13 mouse cellular contexts compared by ENCODE assay signal in the genomic region with DNA sequence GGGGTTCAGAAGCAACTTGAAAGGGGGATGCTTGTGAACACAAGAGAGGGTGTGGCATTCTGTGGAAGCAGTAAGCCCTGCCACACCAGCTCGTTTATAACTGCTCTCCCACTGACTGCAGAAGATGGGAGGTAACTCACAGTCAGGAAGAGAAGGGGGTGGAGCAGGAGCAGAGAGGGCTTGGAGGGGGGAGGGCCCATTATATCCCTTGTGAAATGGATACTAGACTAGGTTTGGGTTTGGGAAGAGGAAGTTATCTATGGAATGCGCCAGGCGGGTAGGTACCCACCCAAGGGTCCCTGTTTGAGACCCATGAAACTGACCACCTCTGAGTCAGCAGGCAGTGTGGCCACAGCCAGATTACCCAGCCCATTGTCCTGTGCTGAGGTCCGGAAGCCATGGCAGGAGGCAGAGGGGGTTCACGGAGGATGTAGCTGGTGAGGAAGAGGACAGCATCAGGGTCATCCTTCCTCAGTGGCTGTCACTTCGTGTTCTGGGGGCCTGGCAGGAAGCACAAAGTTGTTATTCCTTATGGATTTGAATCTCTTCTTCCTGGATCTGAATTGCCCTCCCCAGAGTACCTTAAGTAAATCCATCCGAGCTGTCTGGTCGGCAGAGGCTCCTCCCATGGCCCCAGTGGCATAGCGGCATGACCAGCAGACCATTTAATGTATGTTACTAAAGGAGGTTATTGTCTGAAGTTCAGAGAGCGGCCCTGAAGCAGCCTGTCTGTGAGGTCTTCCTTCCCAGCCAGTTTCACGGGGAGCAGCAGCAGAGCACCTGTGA. TPM values are rescaled to one million over a fixed set of nuclear protein-coding genes. Genes with fewer than 3 reads are reported as not detected.
A peak's percentile ranks its signal among the peaks of the same experiment; 100 is the strongest.
DNase-seq lines count a peak whose midpoint lies in the region; ATAC-seq and TF ChIP-seq lines count a peak whose summit lies in the region.
"Had no signal": no experiment of that assay in that cellular context is flagged by ENCODE, and none has a peak within 500 bp of the region (broad histone marks: within the 10 kb centered on the region; RNA-seq: fewer than 3 reads in every experiment).

No protein-coding gene starts in this region.

- H3K4me1 ChIP-seq in kidney, embryonic 15.5 days = peaks cover 23% of the 10 kb centered on the region

- H3K27ac ChIP-seq in kidney, embryonic 15.5 days = peak overlapping the region; percentile 74
- H3K27ac ChIP-seq: gastrocnemius, adult 2 months; limb, embryonic 12.5 days had no signal

- TF ChIP-seq CTCF in C2C12 (IDR thresholded peaks at IDR 0.05; ENCODE audit: control insufficient read depth, insufficient read depth, insufficient read length) = no peak

- peak overlapping the region; percentile 16; the same call in 1 of the 2 replicates for H3K4me3 ChIP-seq in kidney, embryonic 15.5 days (replicated peaks)
- peak overlapping the region; percentile 21 for H3K4me3 ChIP-seq in C2C12 (ENCODE audit: insufficient read depth, poor library complexity, severe bottlenecking)
- H3K4me3 ChIP-seq: erythroblast, embryonic 14.5 days; gastrocnemius, adult 2 months; limb, embryonic 12.5 days had no signal

- peaks cover 81% of the 10 kb centered on the region for H3K79me2 ChIP-seq in C2C12 (ENCODE audit: control insufficient read depth, insufficient read depth)

- H3K4me2 ChIP-seq in kidney, embryonic 15.5 days = peak overlapping the region; percentile 51
- H3K4me2 ChIP-seq: limb, embryonic 12.5 days had no signal

- 0 out of 2 replicates have a peak overlapping the region, but pooled peaks have one; percentile 23 for H3K9ac ChIP-seq in kidney, embryonic 15.5 days
- H3K9ac ChIP-seq: limb, embryonic 12.5 days had no signal

- peaks cover 47% of the 10 kb centered on the region for H3K79me3 ChIP-seq in C2C12 (ENCODE audit: low read depth)

- H3ac ChIP-seq in C2C12 (ENCODE audit: control insufficient read depth, insufficient read length, low read depth) = peak overlapping the region; percentile 60

- no peaks in the 10 kb centered on the region for H3K36me3 ChIP-seq in kidney, embryonic 15.5 days
- H3K36me3 ChIP-seq in C2C12 (ENCODE audit: control insufficient read depth, insufficient read depth) = peaks cover 37% of the 10 kb centered on the region
- H3K36me3 ChIP-seq: limb, embryonic 12.5 days had no signal

- peak; percentile 63 for ATAC-seq in kidney, embryonic 15.5 days (replicated peaks; ENCODE audit: low FRiP score)
- peak; percentile 48 for ATAC-seq in granulocyte monocyte progenitor cell, adult 5-6 weeks (replicated peaks; ENCODE audit: poor library complexity, severe bottlenecking)
- ATAC-seq in frontal cortex, adult (ENCODE audit: low TSS enrichment) = no peak

- DNase-seq in kidney, postnatal 36 days = no peak
- DNase-seq in 3T3-L1 (ENCODE audit: low read depth, low spot score) = peak; percentile 45
- DNase-seq in cerebellum, postnatal 14 days = no peak
- DNase-seq: cerebellum, adult 2 months; right cerebral cortex, postnatal 4 days; thymus, adult 18-20 months had no signal

- no peaks in the 10 kb centered on the region for H3K9me3 ChIP-seq in kidney, embryonic 15.5 days (replicated peaks)
- H3K9me3 ChIP-seq: limb, embryonic 12.5 days had no signal

- 21% methylated on average over 11 of the region's 11 CpGs for WGBS in kidney, embryonic 15.5 days

- no peaks in the 10 kb centered on the region for H3K27me3 ChIP-seq in kidney, embryonic 15.5 days
- no peaks in the 10 kb centered on the region for H3K27me3 ChIP-seq in C2C12 (ENCODE audit: control insufficient read depth, insufficient read depth, insufficient read length)

TF ChIP-seq in C2C12, 6 proteins besides CTCF, POLR2A, EP300 and RAD21:
- TF ChIP-seq FOSL1 (IDR thresholded peaks at IDR 0.05; ENCODE audit: insufficient read depth, low read length, poor library complexity, severe bottlenecking) = peak; percentile 53
- peak; percentile 32 for TF ChIP-seq MAX (IDR thresholded peaks at IDR 0.05)
- no peak for TF ChIP-seq CEBPB (IDR thresholded peaks at IDR 0.05; ENCODE audit: low read depth)
TF ChIP-seq in C2C12: peak in this region for 2.

RNA-seq across cellular contexts. Expression of gene Synj2, which starts 46.4 kb away (rescaled TPM):
- 3.2 and 3.8 TPM in 2 replicates for polyA plus RNA-seq in kidney, embryonic 15.5 days (2015; fragmentation: Nextera tagmentation; extraction: Ambion mirVana)
- 30.9 TPM for polyA plus RNA-seq in C2C12 (2012; fragmentation: generic; extraction: Trizol)
- 11.2 and 14.4 TPM in 2 replicates for total RNA-seq in granulocyte monocyte progenitor cell, adult 5-6 weeks (2014; fragmentation: Nextera tagmentation)
- total RNA-seq in granulocyte monocyte progenitor cell, adult 5-6 weeks (2017) = 9.3 and 11.6 TPM in 2 replicates
- polyA plus RNA-seq: erythroblast, embryonic 14.5 days had no signal
